Mouse (Mus musculus): Measurements from ENCODE around the gene Psmd1.
A peak's percentile ranks its signal among the peaks of the same experiment; 100 is the strongest.

The Psmd1 gene

GRCm38 (mm10) chr1:86160059-86160458, 95.9 kb downstream of the Psmd1 start:
- DNase-seq (ENCODE audit: low spot score), result no peak

DNA sequence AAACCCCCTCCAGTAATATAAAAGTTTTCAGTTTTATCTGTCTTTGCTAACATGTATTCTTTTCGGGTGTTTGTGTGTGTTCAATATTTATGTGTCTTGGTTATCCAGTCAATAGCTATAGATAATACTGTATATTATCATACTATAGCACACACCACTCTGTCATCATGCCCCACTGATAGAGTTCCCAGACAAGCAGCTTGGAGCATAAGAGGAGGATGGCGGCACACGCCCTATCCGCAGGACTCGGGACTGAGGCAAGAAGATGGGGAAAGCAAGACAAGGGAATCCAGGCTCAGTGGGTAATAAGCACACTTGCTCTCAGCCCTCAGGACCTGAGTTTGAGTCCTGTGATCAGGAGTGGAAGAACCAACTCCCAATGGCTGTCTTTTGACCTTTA, 96.3 kb downstream of the Psmd1 start:
- DNase-seq (ENCODE audit: low spot score), result no peak

DNA sequence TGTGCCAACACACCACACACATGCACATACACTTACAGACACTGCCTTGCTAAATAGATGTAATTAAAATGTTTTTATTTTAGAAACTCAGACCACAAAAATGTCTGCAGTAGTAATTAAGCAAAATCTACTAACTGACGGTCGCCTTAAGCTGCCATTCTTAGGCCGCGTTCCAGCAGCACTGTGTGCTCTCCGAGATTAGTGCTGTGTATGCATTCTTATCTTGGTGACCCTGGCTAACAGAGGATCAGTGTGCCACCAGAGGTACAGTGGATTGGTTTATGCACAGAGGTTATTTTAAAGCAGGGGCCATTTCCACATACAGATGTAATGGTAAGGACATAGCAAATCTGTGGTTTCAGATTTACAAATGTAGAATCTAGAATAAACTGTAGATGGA, 96.9 kb downstream of the Psmd1 start:
- no peak for DNase-seq (ENCODE audit: low spot score)

DNA sequence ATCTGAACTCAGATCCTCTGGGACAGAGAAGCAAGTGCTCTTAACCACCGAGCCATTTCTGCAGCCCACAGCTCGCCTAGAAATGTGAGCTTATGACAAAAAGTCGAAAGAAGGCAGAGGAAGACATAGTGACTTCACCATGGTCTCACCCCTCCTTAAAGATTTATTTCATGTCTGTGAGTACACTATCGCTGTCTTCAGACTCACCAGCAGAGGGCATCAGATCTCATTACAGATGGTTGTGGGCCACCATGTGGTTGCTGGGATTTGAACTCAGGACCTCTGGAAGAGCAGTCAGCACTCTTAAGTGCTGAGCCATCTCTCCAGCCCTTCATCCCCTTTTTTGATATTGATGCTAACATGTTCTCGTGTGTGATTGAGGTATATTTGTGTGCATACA, 110.4 kb downstream of the Psmd1 start:
- no peak for DNase-seq (ENCODE audit: low spot score)

GRCm38 (mm10) chr1:86176066-86176465, 111.9 kb downstream of the Psmd1 start:
- DNase-seq (ENCODE audit: low spot score), result no peak

- peak; percentile 86 for DNase-seq (ENCODE audit: low spot score)
These were observed 114.5 kb downstream of the Psmd1 start for GRCm38 (mm10) chr1:86178462-86179253.

GRCm38 (mm10) chr1:86182004-86182709, 118.0 kb downstream of the Psmd1 start:
- DNase-seq (ENCODE audit: low spot score), result no peak

DNA sequence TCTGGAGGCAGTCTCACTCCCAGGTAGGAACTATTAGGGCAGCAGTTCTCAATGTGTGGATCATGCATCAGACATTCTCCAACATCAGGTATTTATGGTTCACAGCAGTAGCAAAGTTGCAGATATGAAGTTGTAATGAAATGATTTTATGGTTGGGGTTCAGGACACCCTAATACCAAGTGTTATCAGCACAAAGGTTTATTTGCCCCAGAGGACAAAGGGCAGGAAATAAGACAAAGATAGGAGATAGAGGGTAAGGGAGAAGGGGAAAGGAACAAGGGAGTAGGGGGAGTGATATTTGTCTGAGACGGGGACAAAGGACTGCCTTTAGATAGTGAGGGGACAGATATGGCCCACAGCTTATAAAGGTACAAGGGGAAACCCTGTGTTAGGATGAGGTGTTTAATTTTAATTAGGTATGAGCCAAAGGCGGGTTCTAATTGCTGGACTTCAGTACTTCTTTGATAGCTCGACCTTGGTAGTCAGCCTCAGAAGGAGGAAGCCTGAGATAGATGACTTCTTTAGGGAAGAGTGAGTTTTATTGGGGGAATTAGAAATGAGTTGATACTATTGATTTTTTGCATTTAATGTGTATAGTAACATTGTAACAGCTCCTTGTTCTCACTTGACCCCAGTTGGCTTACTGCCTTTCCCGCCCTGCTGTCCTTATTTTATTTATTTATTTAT, 119.5 kb downstream of the Psmd1 start:
- DNase-seq (ENCODE audit: low spot score), result no peak

- DNase-seq (ENCODE audit: low spot score), result no peak
These were observed 122.6 kb downstream of the Psmd1 start for GRCm38 (mm10) chr1:86186762-86187161.

GRCm38 (mm10) chr1:86187856-86188255, 123.7 kb downstream of the Psmd1 start:
- no peak for DNase-seq (ENCODE audit: low spot score)

DNA sequence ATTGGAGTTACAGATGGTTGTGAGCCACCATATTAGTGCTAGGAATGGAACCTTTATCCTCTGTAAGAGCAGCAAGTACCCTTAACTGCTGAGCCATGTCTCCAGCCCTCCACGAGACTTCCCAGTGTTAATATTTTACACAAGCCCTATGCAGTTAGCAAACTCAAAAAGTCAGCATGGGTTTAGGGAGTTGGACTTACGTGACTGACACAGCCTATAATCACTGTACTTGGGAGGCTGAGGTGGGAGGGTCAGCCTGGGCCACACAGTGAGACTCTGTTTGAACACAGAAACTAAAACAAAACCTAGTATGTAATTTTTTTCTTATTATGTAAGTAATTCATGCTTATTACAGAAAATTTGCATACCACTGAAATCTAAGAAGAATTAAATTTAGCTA, 124.1 kb downstream of the Psmd1 start:
- DNase-seq (ENCODE audit: low spot score), result no peak
